Mouse (Mus musculus) macrophage (primary cell): ENCODE measurements around the gene Gm960. TPM values are rescaled to one million over a fixed set of nuclear protein-coding genes. Genes with fewer than 3 reads are reported as not detected.
A peak's percentile ranks its signal among the peaks of the same experiment; 100 is the strongest.

ENCODE experiments used
- H3K27ac ChIP-seq: fragments of 350-480 bp; formaldehyde crosslinking; 2 replicates; pipeline ENCODE4 v1.9.0; 2021
- H3K36me3 ChIP-seq: fragments of 350-480 bp; formaldehyde crosslinking; 2 replicates; pipeline ENCODE4 v1.9.0; 2021; ENCODE audit errors: inconsistent target
- H3K4me3 ChIP-seq: fragments of 350-480 bp; formaldehyde crosslinking; 2 replicates; pipeline ENCODE4 v1.9.0; 2021; ENCODE audit errors: inconsistent target
- H3K79me2 ChIP-seq: fragments of 350-480 bp; formaldehyde crosslinking; 2 replicates; pipeline ENCODE4 v1.9.0; 2021; ENCODE audit errors: inconsistent target
- WGBS: methylation state at CpG from one replicate; pipeline ENCODE4 v1.1.7; 2026; ENCODE audit warnings: inconsistent platforms; ENCODE audit not compliant: missing documents; 5-methylcytosine and 5-hydroxymethylcytosine counted together
- polyA plus RNA-seq: library from polyadenylated mRNA; stranded (reverse); fragments of 250-400 nt; gene quantifications from 3 replicates; pipeline ENCODE4 v1.2.4, GENCODE M21; 2018; ENCODE audit warnings: inconsistent platforms

Gm960 gene
- polyA plus RNA-seq, 1 experiment from 2014 or later, result not detected

DNA sequence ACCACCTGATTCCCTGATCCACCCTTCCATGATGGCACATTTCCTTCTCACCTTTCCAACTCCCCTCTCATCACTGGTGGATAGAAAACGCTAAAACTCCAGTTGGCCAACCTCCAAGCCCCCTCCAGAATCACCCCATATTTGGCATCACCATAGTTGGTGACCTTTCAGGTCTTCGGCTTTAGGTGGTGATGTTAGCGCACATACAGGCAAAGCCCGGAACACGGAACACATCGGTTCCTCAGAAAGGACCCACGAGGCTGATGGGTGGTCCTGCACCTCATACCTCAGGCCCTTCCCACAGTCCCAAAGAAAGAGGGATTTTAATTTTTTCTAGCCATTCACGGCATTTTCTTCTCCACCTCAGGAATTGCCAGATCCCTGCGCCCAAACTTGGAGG, 747 bp downstream of the Gm960 start:
- no peaks in the 10 kb centered on the region for H3K79me2 ChIP-seq
- H3K27ac ChIP-seq, result no peak overlapping the region
- no peak overlapping the region for H3K4me3 ChIP-seq
- no peaks in the 10 kb centered on the region for H3K36me3 ChIP-seq
- WGBS, result 77% methylated on average over 9 of the region's 9 CpGs

DNA sequence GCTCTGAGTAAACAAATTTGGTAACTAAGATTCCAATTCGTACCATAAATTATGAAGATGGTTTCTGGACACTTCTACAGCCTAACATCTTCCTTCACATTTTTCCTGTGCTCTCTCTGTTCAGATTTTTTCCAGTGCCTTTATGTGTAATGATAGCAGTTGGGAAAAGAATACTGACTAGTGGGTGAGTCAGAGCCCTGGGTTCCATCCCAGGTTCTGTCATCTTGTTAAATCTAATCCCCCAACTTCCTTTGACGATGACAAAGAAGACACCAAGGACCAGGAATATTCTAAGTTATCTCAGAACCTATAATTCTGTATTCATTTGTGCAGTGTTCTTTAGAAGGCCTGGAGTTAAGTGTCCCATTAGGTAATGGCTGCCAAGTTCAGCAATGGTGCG, 1.3 kb downstream of the Gm960 start:
- no peak overlapping the region for H3K27ac ChIP-seq
- no peaks in the 10 kb centered on the region for H3K36me3 ChIP-seq
- no peaks in the 10 kb centered on the region for H3K79me2 ChIP-seq
- 95% methylated on average over 3 of the region's 3 CpGs for WGBS
- H3K4me3 ChIP-seq, result no peak overlapping the region

DNA sequence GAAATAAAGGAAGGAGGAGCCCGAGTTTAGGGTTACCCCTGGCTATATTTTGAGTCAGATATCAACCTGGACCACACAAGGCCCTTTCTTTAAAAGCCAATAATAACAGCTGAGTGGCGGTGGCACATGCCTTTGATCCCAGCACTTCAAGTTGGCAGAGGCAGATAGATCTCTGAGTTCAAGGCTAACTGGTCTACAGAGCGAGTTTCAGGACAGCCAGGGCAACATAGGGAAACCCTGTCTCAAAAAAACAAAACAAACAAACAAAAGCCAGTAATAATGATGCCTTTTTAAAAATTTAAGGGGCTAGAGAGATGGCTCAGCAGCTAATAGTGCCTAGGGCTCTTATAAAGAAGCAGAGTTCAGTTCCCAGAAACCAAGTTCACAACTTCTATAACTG, 4.1 kb downstream of the Gm960 start:
- 77% methylated on average over 3 of the region's 3 CpGs for WGBS
- no peak overlapping the region for H3K27ac ChIP-seq

DNA sequence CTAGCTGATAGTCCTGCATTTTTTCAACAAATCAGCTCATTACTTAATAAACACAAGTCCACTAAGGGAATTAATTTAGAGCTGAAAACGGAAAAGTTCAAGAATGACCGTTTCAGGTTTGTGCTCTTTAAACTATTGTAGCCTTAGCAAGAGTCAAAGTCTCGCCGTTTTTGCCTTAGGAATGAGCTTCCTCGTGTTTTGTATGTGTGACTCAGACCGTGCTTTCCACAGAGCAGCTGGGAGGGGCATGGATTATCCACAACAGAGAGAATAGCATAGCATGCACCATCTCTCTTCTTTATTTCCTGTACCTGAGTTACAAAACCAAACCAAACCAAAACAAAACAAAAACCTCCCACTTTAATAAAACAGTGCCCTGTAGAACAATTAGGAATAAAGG, 26.1 kb downstream of the Gm960 start:
- Histone ChIP-seq H3K27ac (no peak overlapping the region), H3K36me3 (no peaks in the 10 kb centered on the region), H3K79me2 (no peaks in the 10 kb centered on the region), H3K4me3 (no peak overlapping the region)
- WGBS, result 62% methylated on average over 6 of the region's 6 CpGs

More for the DNA sequence above, 4.1 kb downstream of the Gm960 start:
- no peaks in the 10 kb centered on the region for H3K36me3 ChIP-seq
- no peak overlapping the region for H3K4me3 ChIP-seq
- no peaks in the 10 kb centered on the region for H3K79me2 ChIP-seq

DNA sequence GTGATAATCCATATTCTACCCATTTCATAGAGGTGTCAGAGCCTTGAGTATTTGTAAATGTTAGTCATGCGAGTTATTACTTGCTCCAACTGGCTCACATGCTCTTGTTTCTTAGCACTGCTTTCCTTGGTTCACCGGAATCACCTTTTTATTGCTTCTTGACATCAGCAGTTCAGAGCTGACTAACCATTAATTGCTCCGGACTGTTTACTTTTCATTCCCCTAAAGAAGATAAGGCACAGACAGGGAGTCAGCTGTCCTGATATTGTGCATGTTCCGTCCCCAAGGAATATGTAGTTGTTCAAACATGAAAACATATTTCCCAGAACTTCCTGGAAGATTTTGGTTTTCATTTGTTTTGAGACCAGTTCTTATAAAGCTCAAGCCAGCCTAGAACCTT, 27.7 kb downstream of the Gm960 start:
- no peak overlapping the region for H3K4me3 ChIP-seq
- H3K79me2 ChIP-seq, result no peaks in the 10 kb centered on the region
- WGBS, result 89% methylated on average over 4 of the region's 4 CpGs
- no peak overlapping the region for H3K27ac ChIP-seq
- H3K36me3 ChIP-seq, result no peaks in the 10 kb centered on the region

DNA sequence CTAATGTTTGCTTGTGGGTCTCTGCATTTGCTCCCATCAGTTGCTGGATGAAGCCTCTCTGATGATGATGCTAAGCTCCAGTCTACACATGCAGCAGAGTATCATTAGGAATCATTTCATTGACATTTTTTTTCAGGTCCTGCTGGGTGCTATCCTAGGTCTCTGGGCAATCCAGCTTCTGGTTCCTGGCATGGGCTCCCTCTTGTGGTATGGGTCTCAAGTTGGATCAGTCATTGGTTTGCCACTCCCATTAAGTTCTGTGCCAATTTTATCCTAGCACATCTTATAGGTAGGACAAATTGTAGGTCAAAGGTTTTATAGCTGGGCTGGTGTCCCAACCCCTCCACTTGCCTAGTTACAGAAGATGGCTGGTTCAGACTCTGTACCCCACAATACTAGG, 31.7 kb downstream of the Gm960 start:
- Histone ChIP-seq H3K36me3 (no peaks in the 10 kb centered on the region), H3K4me3 (no peak overlapping the region), H3K27ac (no peak overlapping the region), H3K79me2 (no peaks in the 10 kb centered on the region)

DNA sequence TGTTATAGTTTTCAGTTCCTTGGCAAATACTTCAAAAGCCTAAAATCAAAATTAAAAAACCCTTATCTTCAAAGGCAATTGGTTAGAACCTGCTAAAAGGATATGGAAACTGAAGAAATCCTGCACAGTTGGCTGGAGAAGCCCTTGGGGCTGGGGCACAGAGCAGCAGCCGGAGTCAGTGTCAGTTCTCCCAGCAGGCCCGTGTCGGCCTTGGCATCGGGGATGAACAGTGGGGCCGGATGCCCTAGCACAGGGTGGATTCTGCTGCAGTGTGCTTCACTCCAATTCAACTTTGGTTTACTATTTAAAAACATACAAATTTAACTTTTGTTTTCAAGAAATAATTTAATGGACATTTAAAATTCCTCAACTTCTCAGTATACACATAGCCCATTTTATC, 40.3 kb downstream of the Gm960 start:
- no peak overlapping the region for H3K27ac ChIP-seq
- 98% methylated on average over 5 of the region's 5 CpGs for WGBS
- no peaks in the 10 kb centered on the region for H3K79me2 ChIP-seq
- H3K4me3 ChIP-seq, result no peak overlapping the region
- H3K36me3 ChIP-seq, result no peaks in the 10 kb centered on the region

DNA sequence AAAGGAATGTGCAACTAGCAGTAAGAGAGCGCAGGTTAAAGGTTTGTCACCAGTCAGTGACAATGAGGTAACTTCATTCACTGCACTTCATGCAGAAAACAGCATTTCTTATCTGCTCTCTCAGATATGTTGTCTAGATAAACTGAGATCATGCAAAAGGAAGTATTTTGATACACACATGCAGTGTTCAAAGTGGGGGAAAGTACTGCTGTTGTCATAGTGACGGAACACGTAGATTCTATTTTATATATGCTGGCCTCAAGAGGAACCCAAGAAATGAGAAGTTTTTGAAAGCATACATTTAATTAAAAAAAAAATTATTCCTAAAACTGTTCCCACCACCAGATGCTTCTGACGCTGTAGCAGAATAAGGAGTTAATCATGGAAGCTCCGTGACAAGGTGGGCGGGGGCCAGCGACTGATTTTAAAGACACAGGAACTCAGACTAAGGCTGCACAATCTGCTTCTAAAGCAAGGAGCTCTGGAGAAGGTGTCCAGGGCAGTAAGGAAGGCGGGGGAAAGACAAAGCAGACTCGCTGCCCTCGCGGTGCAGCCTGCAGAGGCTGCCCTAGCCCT, 51.5 kb downstream of the Gm960 start:
- Histone ChIP-seq H3K27ac (no peak overlapping the region), H3K36me3 (no peaks in the 10 kb centered on the region), H3K79me2 (no peaks in the 10 kb centered on the region), H3K4me3 (no peak overlapping the region)
- WGBS, result 90% methylated on average over 10 of the region's 11 CpGs

DNA sequence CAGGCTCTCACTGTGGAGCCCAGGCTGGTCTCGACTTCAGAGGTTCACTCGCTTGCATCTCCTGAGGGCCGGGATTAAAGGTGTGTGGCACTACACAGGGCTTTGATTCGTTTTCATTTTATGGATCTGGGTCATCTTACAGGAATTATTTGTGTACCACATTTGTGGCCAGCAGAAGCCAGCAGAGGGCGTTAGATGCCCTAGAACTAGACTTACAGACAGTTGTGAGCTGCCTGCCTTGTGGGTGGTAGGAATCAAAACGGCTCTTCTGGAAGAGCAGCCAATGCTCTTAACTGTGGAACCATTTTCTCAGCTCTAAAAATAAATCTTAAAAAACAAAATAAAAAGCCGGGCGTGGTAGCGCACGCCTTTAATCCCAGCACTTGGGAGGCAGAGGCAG, 54.2 kb downstream of the Gm960 start:
- WGBS, result 45% methylated on average over 10 of the region's 10 CpGs
- H3K27ac ChIP-seq, result no peak overlapping the region
- no peak overlapping the region for H3K4me3 ChIP-seq
- H3K36me3 ChIP-seq, result no peaks in the 10 kb centered on the region
- no peaks in the 10 kb centered on the region for H3K79me2 ChIP-seq

DNA sequence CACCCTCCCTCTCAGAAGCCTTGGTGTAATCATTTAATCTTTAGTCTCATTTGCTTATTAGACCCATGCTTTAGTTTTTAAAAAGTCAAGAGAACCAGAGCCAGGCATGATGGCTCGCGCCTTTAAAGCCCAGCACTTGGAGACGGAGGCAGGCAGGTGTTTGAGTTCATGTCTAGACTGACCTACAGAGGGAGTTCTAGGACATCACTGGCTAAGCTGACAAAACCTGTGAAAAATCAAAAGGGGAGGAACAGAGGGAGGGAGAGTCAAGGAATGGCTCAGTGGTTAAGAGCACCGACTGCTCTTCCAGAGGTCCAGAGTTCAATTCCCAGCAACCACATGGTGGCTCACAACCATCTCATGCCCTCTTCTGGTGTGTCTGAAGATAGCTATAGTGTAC, 62.5 kb downstream of the Gm960 start:
- Histone ChIP-seq H3K4me3 (no peak overlapping the region), H3K79me2 (no peaks in the 10 kb centered on the region), H3K36me3 (no peaks in the 10 kb centered on the region), H3K27ac (no peak overlapping the region)
- 70% methylated on average over 4 of the region's 4 CpGs for WGBS

DNA sequence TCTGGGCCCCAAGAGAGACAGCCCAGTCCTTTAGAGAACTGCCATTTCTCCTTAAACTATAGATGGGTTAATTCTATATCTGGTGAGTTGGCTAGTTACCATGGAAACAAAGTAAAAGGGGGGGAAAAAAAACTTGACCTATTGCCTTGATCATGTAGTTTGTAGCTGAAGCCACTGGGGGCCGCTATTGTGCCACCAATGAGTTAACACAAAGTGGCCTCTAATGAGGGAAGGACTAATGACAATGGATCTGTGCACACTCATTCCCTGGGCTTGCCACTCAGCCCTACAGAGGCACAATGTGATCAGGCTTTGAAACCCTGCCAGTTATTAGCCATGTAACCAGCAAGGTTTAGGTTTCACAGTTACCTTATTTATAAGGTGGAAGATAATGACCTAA, 69.6 kb downstream of the Gm960 start:
- 0% methylated on average over 1 of the region's 1 CpGs for WGBS
- Histone ChIP-seq H3K27ac (no peak overlapping the region), H3K79me2 (peaks cover 10% of the 10 kb centered on the region; the same call in 1 of the 2 replicates), H3K36me3 (no peaks in the 10 kb centered on the region), H3K4me3 (no peak overlapping the region)

DNA sequence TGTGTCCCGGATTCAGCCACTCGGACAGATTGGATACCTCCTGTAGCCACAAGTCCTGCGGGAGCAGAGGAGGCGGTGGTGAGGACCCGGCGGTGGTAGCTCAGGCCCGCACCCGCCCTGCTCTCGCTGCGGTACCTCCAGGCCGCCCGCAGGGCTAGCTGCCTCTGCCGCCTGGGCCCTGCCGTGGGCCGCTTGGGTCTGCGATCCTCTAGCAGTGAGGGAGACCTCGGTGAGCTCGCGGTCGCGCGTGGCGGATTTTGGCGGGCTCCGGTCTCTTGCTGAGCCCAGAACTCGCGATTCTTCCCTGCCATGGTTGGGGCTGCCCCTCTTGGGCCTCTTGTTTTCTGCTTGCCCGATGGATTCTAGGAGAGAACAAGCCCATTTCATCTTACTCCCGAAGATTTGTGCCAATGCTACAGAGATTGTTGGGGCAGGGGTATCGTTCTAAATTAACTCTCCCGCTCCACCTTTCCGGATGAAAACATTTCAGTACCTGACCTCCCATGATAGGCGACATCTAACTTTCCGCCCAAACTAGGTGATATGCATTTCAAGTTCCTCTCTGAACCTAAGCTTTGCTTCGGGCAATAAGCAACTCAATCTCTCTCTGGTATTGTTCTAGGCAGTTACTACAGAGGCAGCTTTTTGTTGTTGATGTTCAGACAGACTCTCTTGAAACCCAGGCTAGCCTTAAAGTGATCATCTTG, 72.5 kb downstream of the Gm960 start:
- 1% methylated on average over 35 of the region's 35 CpGs for WGBS
- Histone ChIP-seq H3K4me3 (peak overlapping the region; percentile 69), H3K36me3 (peaks cover 15% of the 10 kb centered on the region; the same call in 1 of the 2 replicates)

DNA sequence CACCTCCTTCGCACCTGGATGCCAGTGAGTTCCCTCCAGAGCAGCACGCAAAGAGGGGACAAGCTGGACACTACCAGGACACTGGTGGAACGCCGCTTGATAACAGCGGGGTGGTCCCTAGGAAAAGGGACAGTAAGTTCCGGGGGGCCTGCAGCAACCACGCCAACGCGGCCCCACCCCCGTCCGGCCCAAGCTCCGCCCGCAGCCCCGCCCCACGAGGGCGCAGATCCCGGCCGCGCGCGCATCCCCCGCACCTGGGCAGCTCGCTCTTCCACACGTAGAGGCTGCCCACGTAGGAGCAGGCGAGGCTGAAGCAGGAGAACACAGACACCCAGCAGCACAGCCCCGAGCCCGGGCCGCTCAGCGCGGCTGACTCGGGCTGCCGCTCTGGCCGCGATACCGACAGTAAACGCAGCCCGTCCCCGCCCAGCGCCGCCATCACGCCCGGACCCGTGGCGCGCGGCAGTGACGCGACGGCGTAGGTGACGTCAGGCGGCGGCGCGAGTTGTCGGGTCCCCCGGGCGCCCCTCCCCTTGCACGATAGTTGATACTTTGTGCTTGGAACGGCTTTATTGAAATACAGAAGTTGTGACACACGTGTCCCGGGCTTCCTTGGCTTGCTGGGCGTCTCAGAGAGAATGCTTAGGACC, 73.2 kb downstream of the Gm960 start, which contains the start of gene Rce1:
Gene Rce1, minus strand, starts transcription at position 463 of the 650 bp plus-strand sequence.
- H3K36me3 ChIP-seq, result peaks cover 15% of the 10 kb centered on the region; the same call in 1 of the 2 replicates
- H3K79me2 ChIP-seq, result peaks cover 10% of the 10 kb centered on the region; the same call in 1 of the 2 replicates
- peak within 1 kb of the TSS; percentile 22; the same call in 1 of the 2 replicates for H3K27ac ChIP-seq
- peak within 1 kb of the TSS; percentile 69 for H3K4me3 ChIP-seq
- WGBS, result under 1% methylated on average over 64 of the region's 64 CpGs

More for the DNA sequence above, 72.5 kb downstream of the Gm960 start:
- Histone ChIP-seq H3K27ac (no peak overlapping the region), H3K79me2 (peaks cover 10% of the 10 kb centered on the region; the same call in 1 of the 2 replicates)

DNA sequence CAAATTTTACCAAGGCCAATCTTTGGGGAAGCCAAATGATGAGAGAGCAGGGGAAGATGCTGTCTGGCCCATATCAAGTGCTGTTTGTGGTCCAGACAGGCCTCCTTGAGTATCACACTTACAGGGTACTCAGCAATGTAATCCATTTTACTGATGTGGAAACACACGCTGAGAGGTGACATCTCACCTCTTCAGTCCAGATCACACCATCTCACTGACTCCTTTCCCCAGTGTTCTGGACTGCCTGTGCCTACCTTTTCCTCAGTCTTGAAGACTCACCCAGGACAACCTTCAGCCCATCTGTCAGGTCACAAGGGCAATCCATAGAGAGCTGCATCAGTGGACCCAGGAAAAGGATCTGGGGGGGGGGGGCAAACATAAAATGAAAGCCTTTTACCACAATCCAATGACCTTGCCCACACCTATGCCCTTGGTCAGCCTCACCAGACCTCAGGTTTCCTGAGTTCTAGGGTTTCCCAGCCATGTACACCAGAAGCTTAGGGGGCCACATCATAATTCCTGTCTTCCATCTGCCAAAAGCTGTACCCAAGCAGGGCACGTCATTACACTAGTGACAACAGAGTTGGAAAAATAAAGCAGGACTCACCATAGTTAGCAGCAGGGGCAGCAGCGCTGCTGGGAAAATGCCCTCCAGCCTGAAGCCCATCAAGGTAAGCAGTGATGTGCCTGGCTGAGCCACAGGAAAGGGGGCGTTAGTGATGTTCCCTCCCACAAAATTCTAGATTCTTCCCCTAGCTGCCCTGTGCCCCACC, 73.9 kb downstream of the Gm960 start:
- Histone ChIP-seq H3K36me3 (peaks cover 15% of the 10 kb centered on the region; the same call in 1 of the 2 replicates), H3K4me3 (peak overlapping the region; percentile 69), H3K79me2 (peaks cover 10% of the 10 kb centered on the region; the same call in 1 of the 2 replicates), H3K27ac (peak overlapping the region; percentile 22; the same call in 1 of the 2 replicates)
- 52% methylated on average over 4 of the region's 4 CpGs for WGBS
